Mouse (Mus musculus) spleen, adult 2 months (tissue): Measurements from ENCODE around the gene Ackr2.

Experiments used
- CTCF ChIP-seq: fragments of 200-500 bp; IDR thresholded peaks from 2 replicates; pipeline ENCODE4 v1.5.1; 2011; ENCODE audit warnings: mild to moderate bottlenecking, inconsistent platforms; ENCODE audit not compliant: insufficient read depth, insufficient read length, insufficient replicate concordance; ENCODE audit errors: extremely low read depth
- POLR2A ChIP-seq: fragments of 200-500 bp; IDR thresholded peaks from 2 replicates; pipeline ENCODE4 v1.6.1; 2011; ENCODE audit warnings: low read depth, low read length, inconsistent platforms

GRCm38 (mm10) chr9:121881301-121881700 is 16.9 kb upstream of the Ackr2 start:
- TF ChIP-seq POLR2A, result no peak
- TF ChIP-seq CTCF, result peak; percentile 18; the same call in 1 of the 2 replicates
